Mouse (Mus musculus) C2C12 (cell line): ENCODE measurements at regions not wholly inside any gene's neighbourhood (a gene's known extent, or its start where the extent isn't known, plus 50 kb on each side); places are given as distances from the start of the nearest gene placed in this dataset.

Experiments used
- CEBPB ChIP-seq: IDR thresholded peaks from one replicate; pipeline ENCODE4 v1.6.1; 2011; ENCODE audit warnings: low read depth, mild to moderate bottlenecking, control low read depth, moderate library complexity
- CTCF ChIP-seq: IDR thresholded peaks from one replicate; pipeline ENCODE4 v1.5.1; 2011; ENCODE audit not compliant: control insufficient read depth, insufficient read depth, insufficient read length
- FOSL1 ChIP-seq: IDR thresholded peaks from one replicate; pipeline ENCODE4 v1.8.0; 2011; ENCODE audit warnings: mild to moderate bottlenecking, low read length; ENCODE audit not compliant: poor library complexity, insufficient read depth, severe bottlenecking
- MAX ChIP-seq: IDR thresholded peaks from one replicate; pipeline ENCODE4 v1.6.1; 2011; ENCODE audit warnings: mild to moderate bottlenecking, control low read depth
- MYOD1 ChIP-seq: IDR thresholded peaks from one replicate; pipeline ENCODE4 v1.6.1; 2011; ENCODE audit warnings: low read depth; ENCODE audit not compliant: control insufficient read depth, insufficient read length
- MYOG ChIP-seq: IDR thresholded peaks from one replicate; pipeline ENCODE4 v1.6.1; 2011; ENCODE audit not compliant: control insufficient read depth, insufficient read length; ENCODE audit errors: extremely low read depth
- USF1 ChIP-seq: IDR thresholded peaks from one replicate; pipeline ENCODE4 v1.6.1; 2011; ENCODE audit warnings: low read depth, mild to moderate bottlenecking, control low read depth, moderate library complexity

DNA sequence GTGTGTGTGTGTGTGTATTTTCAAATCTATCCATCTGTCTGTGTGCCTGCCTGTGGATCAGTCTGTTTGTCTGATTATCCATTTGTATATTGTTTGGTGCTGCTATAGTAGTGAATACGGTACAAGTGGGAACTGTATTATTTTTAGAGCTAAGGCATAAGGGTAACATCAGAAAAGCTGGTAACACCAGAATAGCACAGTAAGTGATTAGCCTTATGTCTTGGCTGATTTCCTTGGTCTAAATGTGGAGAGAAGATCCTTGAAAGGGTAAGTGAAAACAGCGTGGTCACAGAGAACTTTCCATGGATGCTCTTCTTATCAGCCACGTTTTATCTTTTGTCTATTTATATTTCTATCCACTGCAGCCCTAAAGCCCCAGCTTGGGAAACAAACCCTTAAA is 105.6 kb upstream of the Slc8a1 start:
- TF ChIP-seq CTCF (no peak), MAX (no peak), CEBPB (no peak), MYOD1 (no peak), MYOG (no peak), USF1 (no peak), FOSL1 (no peak)
